Mouse (Mus musculus): Measurements from ENCODE around the gene Higd2a. TPM values are rescaled to one million over a fixed set of nuclear protein-coding genes. Genes with fewer than 3 reads are reported as not detected.

Higd2a gene
- polyA plus RNA-seq, 1 experiment from 2014 or later = 241 TPM

Small RNAs within 50 kb of the gene (microRNA-seq; reads per million reads assigned to microRNA genes)
- gene Gm24195 (ENCODE audit: borderline number of aligned reads) = not detected

Other genes with a start within 250 kb of the Higd2a start
- gene Cplx2, start 218.9 kb upstream of the Higd2a start, polyA plus RNA-seq (2014; fragmentation: Nextera tagmentation; extraction: Ambion mirVana) = 2.1 and 3.0 TPM in 2 replicates
- 98.8 and 99.7 TPM in 2 replicates for gene Thoc3, start 121.4 kb upstream of the Higd2a start, polyA plus RNA-seq (2014; fragmentation: Nextera tagmentation; extraction: Ambion mirVana)
- 7.0 and 7.6 TPM in 2 replicates for gene Simc1, start 86.4 kb upstream of the Higd2a start, polyA plus RNA-seq (2014; fragmentation: Nextera tagmentation; extraction: Ambion mirVana)
- 126 and 137 TPM in 2 replicates for gene 4833439L19Rik, start 24.8 kb upstream of the Higd2a start, polyA plus RNA-seq (2014; fragmentation: Nextera tagmentation; extraction: Ambion mirVana)
- 17.6 and 18.4 TPM in 2 replicates for gene Arl10, start 15.2 kb upstream of the Higd2a start, polyA plus RNA-seq (2014; fragmentation: Nextera tagmentation; extraction: Ambion mirVana)
- gene Nop16, start 117 bp upstream of the Higd2a start, polyA plus RNA-seq (2014; fragmentation: Nextera tagmentation; extraction: Ambion mirVana) = 61.8 and 65.6 TPM in 2 replicates
- 38.6 and 39.5 TPM in 2 replicates for gene Cltb, start 21.1 kb downstream of the Higd2a start, polyA plus RNA-seq (2014; fragmentation: Nextera tagmentation; extraction: Ambion mirVana)
- 61.1 and 73.8 TPM in 2 replicates for gene Faf2, start 31.6 kb downstream of the Higd2a start, polyA plus RNA-seq (2014; fragmentation: Nextera tagmentation; extraction: Ambion mirVana)
- gene Rnf44, start 103.7 kb downstream of the Higd2a start, polyA plus RNA-seq (2014; fragmentation: Nextera tagmentation; extraction: Ambion mirVana) = 70.7 and 75.8 TPM in 2 replicates
- gene Cdhr2, start 111.3 kb downstream of the Higd2a start, polyA plus RNA-seq (2014; fragmentation: Nextera tagmentation; extraction: Ambion mirVana) = 0.04 and 0.24 TPM in 2 replicates
- gene Gprin1, start 159.7 kb downstream of the Higd2a start, polyA plus RNA-seq (2014; fragmentation: Nextera tagmentation; extraction: Ambion mirVana) = 0.13 TPM in 2 replicates
- gene Sncb, start 176.4 kb downstream of the Higd2a start, polyA plus RNA-seq (2014; fragmentation: Nextera tagmentation; extraction: Ambion mirVana) = 0.27 and 0.59 TPM in 2 replicates
- gene Eif4e1b, start 193.8 kb downstream of the Higd2a start, polyA plus RNA-seq (2014; fragmentation: Nextera tagmentation; extraction: Ambion mirVana) = not detected in 2 replicates
- 2.4 and 3.9 TPM in 2 replicates for gene Tspan17, start 199.2 kb downstream of the Higd2a start, polyA plus RNA-seq (2014; fragmentation: Nextera tagmentation; extraction: Ambion mirVana)

All from heart, embryonic 11.5 days (tissue).